ENCODE assay signal across 12 mouse cellular contexts in genomic region chr7:108191196-108191595, GRCm38 (mm10). TPM values are rescaled to one million over a fixed set of nuclear protein-coding genes. Genes with fewer than 3 reads are reported as not detected.
DNase-seq lines count a peak whose midpoint lies in the region; TF ChIP-seq lines count a peak whose summit lies in the region.
"Not testable (repeated sequence)": the region's sequence is repeated elsewhere in the genome, so short reads cannot be mapped to it uniquely, and the experiment has no call there.
"Had no signal": no experiment of that assay in that cellular context is flagged by ENCODE, and none has a peak within 500 bp of the region (broad histone marks: within the 10 kb centered on the region; RNA-seq: fewer than 3 reads in every experiment).

No protein-coding gene starts in this region.

- not testable (repeated sequence) for TF ChIP-seq POLR2A in ES-Bruce4 (IDR thresholded peaks at IDR 0.05; ENCODE audit: insufficient read depth, low read length)

- H3K4me1 ChIP-seq in ES-Bruce4 (ENCODE audit: control insufficient read depth, insufficient read depth, low read length), result not testable (repeated sequence)

- not testable (repeated sequence) for H3K27me3 ChIP-seq in ES-Bruce4 (ENCODE audit: control insufficient read depth, insufficient read depth, low read length, poor library complexity, severe bottlenecking)

- H3K4me3 ChIP-seq in ES-Bruce4 (ENCODE audit: low read depth, low read length), result not testable (repeated sequence)

- TF ChIP-seq CTCF in ES-Bruce4 (IDR thresholded peaks at IDR 0.05; ENCODE audit: low read depth, low read length), result not testable (repeated sequence)

- not testable (repeated sequence) for TF ChIP-seq EP300 in ES-Bruce4 (IDR thresholded peaks at IDR 0.05; ENCODE audit: insufficient read depth, low read depth, low read length)

- H3K9ac ChIP-seq in ES-Bruce4 (ENCODE audit: low read depth, poor library complexity, severe bottlenecking), result not testable (repeated sequence)

- H3K27ac ChIP-seq in ES-Bruce4 (ENCODE audit: insufficient read depth, low read length), result peak overlapping the region; percentile 96

- H3K9me3 ChIP-seq in ES-Bruce4 (replicated peaks; ENCODE audit: control insufficient read depth, insufficient read depth, low read length, poor library complexity, severe bottlenecking), result peaks cover 51% of the 10 kb centered on the region

- DNase-seq in ES-CJ7 (ENCODE audit: low read depth, low spot score) (peak; percentile 50), R1 (ENCODE audit: low read depth, low spot score) (peak; percentile 70), ZHBTc4 (ENCODE audit: low read depth, low spot score) (peak; percentile 47)

- not testable (repeated sequence) for H3K36me3 ChIP-seq in ES-Bruce4 (ENCODE audit: control insufficient read depth, insufficient read depth, low read length, poor library complexity, severe bottlenecking)

RNA-seq across cellular contexts. Expression of gene Olfr486, which starts 18.7 kb away (rescaled TPM):
- polyA plus RNA-seq in ES-Bruce4 (2011; ENCODE audit: insufficient read depth, insufficient read length, low read depth, missing spikeins), result not detected in 2 replicates
- polyA plus RNA-seq: activated CD4-positive, CD25-positive, alpha-beta regulatory T cell, adult 4 months; adrenal gland, adult 2 months; brain, embryonic 14.5 days; C2C12; CD4-positive, CD25-positive, alpha-beta regulatory T cell, adult 4 months; cerebellum, adult 2 months; G1E; Patski had no signal

RNA-seq across cellular contexts. Expression of gene Olfr487, which starts 23.2 kb away (rescaled TPM):
- polyA plus RNA-seq in ES-Bruce4 (2011; ENCODE audit: insufficient read depth, insufficient read length, low read depth, missing spikeins), result not detected in 2 replicates
- polyA plus RNA-seq: activated CD4-positive, CD25-positive, alpha-beta regulatory T cell, adult 4 months; adrenal gland, adult 2 months; brain, embryonic 14.5 days; C2C12; CD4-positive, CD25-positive, alpha-beta regulatory T cell, adult 4 months; cerebellum, adult 2 months; G1E; Patski had no signal

RNA-seq across cellular contexts. Expression of gene Olfr485, which starts 31.5 kb away (rescaled TPM):
- not detected in 2 replicates for polyA plus RNA-seq in ES-Bruce4 (2011; ENCODE audit: insufficient read depth, insufficient read length, low read depth, missing spikeins)
- polyA plus RNA-seq: activated CD4-positive, CD25-positive, alpha-beta regulatory T cell, adult 4 months; adrenal gland, adult 2 months; brain, embryonic 14.5 days; C2C12; CD4-positive, CD25-positive, alpha-beta regulatory T cell, adult 4 months; cerebellum, adult 2 months; G1E; Patski had no signal
